Mouse (Mus musculus) thymus, adult 2 months (tissue): Measurements from ENCODE around the gene Creb5. TPM values are rescaled to one million over a fixed set of nuclear protein-coding genes. Genes with fewer than 3 reads are reported as not detected.

Experiments used
- DNase-seq: peaks from one replicate; pipeline ENCODE4 v3.0.0; 2021
- H3K27ac ChIP-seq: fragments of 200-500 bp; 2 replicates; pipeline ENCODE4 v1.5.1; 2012; ENCODE audit warnings: low read length, control low read depth; ENCODE audit not compliant: control insufficient read depth, insufficient read depth
- H3K27me3 ChIP-seq: fragments of 200-500 bp; 2 replicates; pipeline ENCODE4 v1.6.1; 2012; ENCODE audit warnings: mild to moderate bottlenecking, low read length, moderate library complexity, mixed read lengths; ENCODE audit not compliant: control insufficient read depth, insufficient read depth
- H3K36me3 ChIP-seq: fragments of 200-500 bp; 2 replicates; pipeline ENCODE4 v1.6.1; 2012; ENCODE audit warnings: mild to moderate bottlenecking, low read length, moderate library complexity; ENCODE audit not compliant: control insufficient read depth, insufficient read depth
- H3K4me1 ChIP-seq: fragments of 200-500 bp; replicated peaks from 2 replicates; pipeline ENCODE4 v1.6.1; 2012; ENCODE audit warnings: low read length; ENCODE audit not compliant: control insufficient read depth, insufficient read depth
- H3K4me3 ChIP-seq: fragments of 200-500 bp; 2 replicates; pipeline ENCODE4 v1.5.1; 2012; ENCODE audit warnings: mild to moderate bottlenecking, low read length, control low read depth, moderate library complexity; ENCODE audit not compliant: control insufficient read depth, insufficient read depth
- CTCF ChIP-seq: fragments of 200-500 bp; IDR thresholded peaks from 2 replicates; pipeline ENCODE4 v1.5.1; 2012; ENCODE audit warnings: mild to moderate bottlenecking, control low read depth, low read length, moderate library complexity, borderline replicate concordance; ENCODE audit not compliant: control insufficient read depth, poor library complexity, insufficient read depth; ENCODE audit errors: extremely low read depth
- POLR2A ChIP-seq: fragments of 200-500 bp; IDR thresholded peaks from 2 replicates; pipeline ENCODE4 v1.6.1; 2012; ENCODE audit warnings: mild to moderate bottlenecking, low read length, control low read depth, moderate library complexity; ENCODE audit not compliant: control insufficient read depth, poor library complexity, insufficient read depth; ENCODE audit errors: extremely low read depth
- WGBS: fragments of 180-500 bp; shearing (Covaris S2); methylation state at CpG from one replicate; pipeline ENCODE4 v1.1.7; 2018; 5-methylcytosine and 5-hydroxymethylcytosine counted together
- polyA plus RNA-seq: library from polyadenylated mRNA; depleted of rRNA; stranded (reverse); fragments of >200 nt; gene quantifications from 2 replicates; pipeline ENCODE4 v1.2.3, GENCODE M21; 2012

Gene Creb5
- polyA plus RNA-seq, 1 experiment: 0.96 TPM

GRCm38 (mm10) chr6:53369147-53369546 is 82.1 kb downstream of the Creb5 start:
- DNase-seq: no peak
- Histone ChIP-seq H3K27ac (no peak overlapping the region), H3K4me3 (no peak overlapping the region), H3K4me1 (peaks cover 6% of the 10 kb centered on the region), H3K27me3 (no peaks in the 10 kb centered on the region), H3K36me3 (no peaks in the 10 kb centered on the region)
- no peak for TF ChIP-seq POLR2A
- WGBS: 40% methylated on average over 5 of the region's 5 CpGs

- TF ChIP-seq CTCF: no peak
- TF ChIP-seq POLR2A: no peak
- Histone ChIP-seq H3K4me1 (peaks cover 6% of the 10 kb centered on the region), H3K27me3 (no peaks in the 10 kb centered on the region), H3K36me3 (no peaks in the 10 kb centered on the region), H3K4me3 (no peak overlapping the region), H3K27ac (no peak overlapping the region)
- DNase-seq: peak; percentile 26
- WGBS: 19% methylated on average over 5 of the region's 5 CpGs
These were observed 82.9 kb downstream of the Creb5 start for GRCm38 (mm10) chr6:53369928-53370327.

- H3K4me1 ChIP-seq: peaks cover 6% of the 10 kb centered on the region
- WGBS: 97% methylated on average over 9 of the region's 9 CpGs
- H3K4me3 ChIP-seq: no peak overlapping the region
- H3K36me3 ChIP-seq: no peaks in the 10 kb centered on the region
- no peak overlapping the region for H3K27ac ChIP-seq
- DNase-seq: no peak
- no peak for TF ChIP-seq POLR2A
- TF ChIP-seq CTCF: no peak
- H3K27me3 ChIP-seq: no peaks in the 10 kb centered on the region
These were observed 84.9 kb downstream of the Creb5 start for GRCm38 (mm10) chr6:53371962-53372361.

GRCm38 (mm10) chr6:53374315-53374941 is 87.4 kb downstream of the Creb5 start:
- Histone ChIP-seq H3K36me3 (no peaks in the 10 kb centered on the region), H3K27me3 (no peaks in the 10 kb centered on the region), H3K4me1 (peaks cover 3% of the 10 kb centered on the region), H3K4me3 (no peak overlapping the region), H3K27ac (no peak overlapping the region)
- WGBS: 57% methylated on average over 3 of the region's 3 CpGs
- no peak for DNase-seq
- no peak for TF ChIP-seq CTCF
- no peak for TF ChIP-seq POLR2A

GRCm38 (mm10) chr6:53389277-53389676 is 102.2 kb downstream of the Creb5 start:
- Histone ChIP-seq H3K4me1 (no peaks in the 10 kb centered on the region), H3K36me3 (no peaks in the 10 kb centered on the region), H3K27ac (no peak overlapping the region), H3K4me3 (no peak overlapping the region), H3K27me3 (no peaks in the 10 kb centered on the region)
- WGBS: 52% methylated on average over 5 of the region's 5 CpGs
- TF ChIP-seq CTCF (no peak), POLR2A (no peak)
- no peak for DNase-seq

- Histone ChIP-seq H3K4me1 (no peaks in the 10 kb centered on the region), H3K36me3 (no peaks in the 10 kb centered on the region), H3K27me3 (no peaks in the 10 kb centered on the region), H3K4me3 (no peak overlapping the region), H3K27ac (no peak overlapping the region)
- whole genome bisulfite sequencing: 16% methylated on average over 6 of the region's 6 CpGs
- TF ChIP-seq CTCF (no peak), POLR2A (no peak)
- DNase-seq: no peak
These were observed 103.3 kb downstream of the Creb5 start for GRCm38 (mm10) chr6:53390413-53390812.

- Histone ChIP-seq H3K4me1 (no peaks in the 10 kb centered on the region), H3K27ac (no peak overlapping the region), H3K4me3 (no peak overlapping the region), H3K36me3 (no peaks in the 10 kb centered on the region), H3K27me3 (no peaks in the 10 kb centered on the region)
- no peak for DNase-seq
- TF ChIP-seq CTCF (no peak), POLR2A (no peak)
- 92% methylated on average over 7 of the region's 7 CpGs for WGBS
These were observed 107.0 kb downstream of the Creb5 start for GRCm38 (mm10) chr6:53394026-53394425.
